Mouse (Mus musculus) liver, postnatal 0 days (tissue): ENCODE results near the gene Ptprg.

Experiments
- CTCF ChIP-seq: sonication (generic); IDR thresholded peaks from 2 replicates; pipeline ENCODE4 v1.5.1; 2016; ENCODE audit warnings: antibody characterized with exemption, low read depth
- EP300 ChIP-seq: IDR thresholded peaks from 2 replicates; pipeline ENCODE4 v1.6.1; 2016; ENCODE audit warnings: antibody characterized with exemption, low read depth, mild to moderate bottlenecking

DNA sequence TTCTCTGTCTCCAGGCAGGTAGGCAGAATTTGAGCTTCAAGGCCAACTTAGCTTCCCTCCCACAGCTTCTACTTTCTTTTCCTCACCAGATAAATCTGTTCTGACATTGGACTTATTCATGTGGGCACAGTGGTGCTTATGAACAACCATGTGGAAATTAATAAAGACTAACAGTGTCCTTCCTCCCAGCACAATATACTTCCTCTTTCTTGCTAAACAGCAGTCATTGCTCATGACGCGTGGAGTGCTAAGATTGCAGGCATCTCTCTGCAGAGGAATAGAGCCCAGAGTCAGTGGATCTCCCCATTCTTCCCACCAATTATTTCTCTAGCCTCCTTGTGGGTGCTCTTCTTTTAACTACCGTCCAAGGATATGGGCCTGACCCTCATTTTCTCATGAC, 579.8 kb downstream of the Ptprg start:
- TF ChIP-seq CTCF (no peak), EP300 (no peak)
